Mouse (Mus musculus) myocyte (in vitro differentiated cells): ENCODE results near the gene Glis1.

Experiments
- POLR2A ChIP-seq: IDR thresholded peaks from one replicate; pipeline ENCODE4 v1.6.1; 2011; ENCODE audit warnings: low read depth, mild to moderate bottlenecking, control low read depth, moderate library complexity; ENCODE audit not compliant: insufficient read length
- TCF12 ChIP-seq: IDR thresholded peaks from one replicate; pipeline ENCODE4 v1.6.1; 2011; ENCODE audit warnings: mild to moderate bottlenecking, control low read depth; ENCODE audit not compliant: poor library complexity, insufficient read depth, severe bottlenecking

- TF ChIP-seq TCF12 (no peak), POLR2A (no peak)
These were observed 49.3 kb downstream of the Glis1 start for GRCm38 (mm10) chr4:107483556-107484220.
